Mouse (Mus musculus) erythroblast, embryonic 14.5 days (primary cell): ENCODE measurements around the gene Tmem170b. TPM values are rescaled to one million over a fixed set of nuclear protein-coding genes. Genes with fewer than 3 reads are reported as not detected.
"Not testable (repeated sequence)": the region's sequence is repeated elsewhere in the genome, so short reads cannot be mapped to it uniquely, and the experiment has no call there.

Experiments used
- H3K27me3 ChIP-seq: 2 replicates; pipeline ENCODE4 v1.6.1; 2012; ENCODE audit warnings: inconsistent platforms; ENCODE audit not compliant: control insufficient read depth
- H3K36me3 ChIP-seq: 2 replicates; pipeline ENCODE4 v1.6.1; 2012; ENCODE audit warnings: mild to moderate bottlenecking, inconsistent platforms; ENCODE audit not compliant: control insufficient read depth
- H3K4me1 ChIP-seq: 2 replicates; pipeline ENCODE4 v1.6.1; 2012; ENCODE audit warnings: inconsistent platforms; ENCODE audit not compliant: control insufficient read depth
- H3K4me3 ChIP-seq: replicated peaks from 2 replicates; pipeline ENCODE3; 2012; ENCODE audit warnings: moderate library complexity, mild to moderate bottlenecking, inconsistent platforms
- H3K9me3 ChIP-seq: 2 replicates; pipeline ENCODE4 v1.6.1; 2012; ENCODE audit warnings: low read length, inconsistent platforms, mixed read lengths; ENCODE audit not compliant: control insufficient read depth
- GATA1 ChIP-seq: IDR thresholded peaks from 2 replicates; pipeline ENCODE4 v1.6.1; 2012; ENCODE audit warnings: low read length, inconsistent platforms, mixed read lengths
- TAL1 ChIP-seq: IDR thresholded peaks from 3 replicates; pipeline ENCODE4 v1.6.1; 2012; ENCODE audit warnings: low read length, inconsistent platforms, mixed read lengths
- polyA plus RNA-seq: library from polyadenylated mRNA; stranded (reverse); fragments of >175 nt; gene quantifications from 2 replicates; pipeline ENCODE4 v1.2.3, GENCODE M21; 2012

Gene Tmem170b
- polyA plus RNA-seq, 1 experiment: 0.10 TPM

DNA sequence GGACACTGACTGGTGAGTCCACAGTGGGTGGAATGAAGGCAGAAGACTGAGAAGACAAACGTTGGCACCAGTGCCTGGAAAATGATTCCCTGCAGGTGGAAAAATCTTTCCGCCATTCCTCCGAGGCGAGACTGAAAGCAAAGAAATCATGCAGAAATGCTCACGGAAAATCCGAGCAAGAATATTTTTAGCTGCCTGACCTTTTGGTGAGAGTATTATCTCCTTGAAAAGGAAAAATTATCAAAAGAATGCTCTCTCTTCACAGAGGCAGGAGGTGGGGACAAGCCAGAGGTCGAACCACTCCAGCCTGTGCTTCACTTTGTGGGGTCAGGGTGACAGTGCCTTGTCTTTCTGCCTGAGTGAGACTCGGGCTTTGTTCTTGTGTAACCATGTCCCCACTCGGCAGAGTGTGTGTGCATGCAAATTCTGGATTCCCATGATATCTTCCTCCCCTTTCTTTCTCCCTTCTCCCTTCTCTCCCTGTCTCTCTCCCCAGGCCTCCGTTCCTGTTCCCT lies 49.9 kb downstream of the Tmem170b start:
- Histone ChIP-seq H3K4me3 (no peak overlapping the region), H3K36me3 (no peaks in the 10 kb centered on the region), H3K9me3 (no peaks in the 10 kb centered on the region), H3K4me1 (no peaks in the 10 kb centered on the region), H3K27me3 (no peaks in the 10 kb centered on the region)
- TF ChIP-seq TAL1 (no peak), GATA1 (no peak)

DNA sequence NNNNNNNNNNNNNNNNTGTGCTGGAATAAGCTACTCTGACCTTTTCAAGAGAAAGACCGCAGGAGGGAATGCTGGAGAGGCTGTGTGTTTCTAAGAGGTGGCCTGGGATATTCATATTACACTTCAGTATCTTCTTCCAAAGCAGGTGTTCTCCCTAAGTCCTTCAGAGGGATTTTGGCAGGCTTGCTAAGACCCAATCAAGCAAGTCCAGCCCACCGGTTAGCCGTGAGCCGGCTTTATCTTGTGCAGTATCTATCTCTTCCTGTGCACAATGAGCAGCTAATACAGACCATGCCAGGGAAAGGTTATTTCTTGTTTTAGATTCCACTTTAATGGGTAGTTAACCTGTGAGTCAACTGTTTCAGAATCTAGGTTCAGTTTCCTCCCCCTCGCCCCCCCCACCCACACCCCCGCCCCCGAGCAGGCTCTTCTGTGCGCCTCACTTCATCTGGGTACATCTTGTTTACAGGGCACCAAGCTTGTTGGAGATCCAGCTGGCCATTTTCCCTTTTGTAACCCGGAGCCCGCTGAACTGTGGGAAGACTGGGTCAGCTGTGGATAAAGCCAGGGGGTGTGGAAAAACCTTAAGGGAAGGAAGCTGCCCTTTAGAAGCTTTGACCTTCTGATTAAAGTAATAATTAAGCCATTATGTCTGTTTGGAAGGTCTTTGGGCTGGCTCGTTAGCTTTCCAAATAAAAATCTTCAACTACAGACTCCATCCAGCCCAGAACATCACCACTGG lies 54.5 kb downstream of the Tmem170b start:
- TF ChIP-seq GATA1: no peak
- TF ChIP-seq TAL1: no peak
- H3K36me3 ChIP-seq: no peaks in the 10 kb centered on the region
- no peaks in the 10 kb centered on the region for H3K9me3 ChIP-seq
- no peak overlapping the region for H3K4me3 ChIP-seq
- no peaks in the 10 kb centered on the region for H3K4me1 ChIP-seq
- H3K27me3 ChIP-seq: no peaks in the 10 kb centered on the region

DNA sequence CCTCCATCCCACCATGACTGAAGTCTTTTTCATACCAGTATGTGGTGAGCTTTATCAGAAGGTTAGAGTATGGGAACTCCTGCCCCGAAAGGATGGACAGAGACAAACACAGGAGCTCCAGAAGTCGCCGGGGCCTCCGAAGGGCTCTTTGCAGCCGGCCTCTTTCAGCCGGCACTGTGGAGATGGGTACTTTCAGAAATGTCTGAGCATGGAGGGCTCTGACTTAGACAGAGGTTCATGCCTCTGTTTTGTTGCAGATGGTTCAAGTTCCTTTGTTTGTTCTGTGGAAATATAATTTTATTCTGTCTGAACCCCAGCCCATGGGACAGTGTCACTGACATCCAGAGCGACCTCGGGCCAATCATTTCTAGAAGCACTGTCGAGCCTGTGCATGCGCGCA lies 55.4 kb downstream of the Tmem170b start:
- Histone ChIP-seq H3K4me3 (no peak overlapping the region), H3K27me3 (no peaks in the 10 kb centered on the region), H3K9me3 (no peaks in the 10 kb centered on the region), H3K4me1 (no peaks in the 10 kb centered on the region), H3K36me3 (no peaks in the 10 kb centered on the region)
- TF ChIP-seq TAL1 (no peak), GATA1 (no peak)

DNA sequence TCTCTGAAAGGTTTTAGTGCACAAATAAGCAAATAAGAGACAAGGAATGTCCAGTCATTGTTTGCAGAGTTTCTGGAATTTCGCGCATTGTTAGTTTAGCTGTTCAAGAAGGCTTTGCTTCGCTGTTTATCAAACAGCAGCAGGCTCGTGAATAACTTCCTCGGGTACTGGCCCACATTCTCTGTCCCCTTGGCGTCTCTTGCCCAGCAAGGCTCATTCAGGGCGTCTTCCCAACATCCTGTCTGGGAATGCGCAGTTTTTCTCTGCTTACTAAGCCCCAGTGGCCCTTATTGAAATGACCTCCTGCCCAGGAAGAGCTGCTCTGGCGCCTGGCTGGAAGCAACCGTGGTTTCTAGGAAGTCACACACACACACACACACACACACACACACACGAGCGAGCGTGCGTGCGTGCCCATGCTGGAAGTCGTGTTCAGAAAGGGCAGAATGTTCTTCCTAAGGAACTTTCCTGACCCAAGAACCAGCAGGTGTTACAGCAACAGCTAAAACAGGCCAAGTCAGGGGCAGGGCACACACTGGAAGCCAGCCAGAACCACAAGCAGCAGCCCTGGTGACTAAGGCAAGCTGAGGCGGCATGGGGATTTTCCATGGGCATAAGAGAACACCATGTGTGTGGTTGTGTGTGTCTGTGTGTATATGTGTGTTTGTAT lies 56.8 kb downstream of the Tmem170b start:
- Histone ChIP-seq H3K27me3 (no peaks in the 10 kb centered on the region), H3K9me3 (no peaks in the 10 kb centered on the region), H3K36me3 (no peaks in the 10 kb centered on the region), H3K4me1 (no peaks in the 10 kb centered on the region), H3K4me3 (no peak overlapping the region)
- no peak for TF ChIP-seq GATA1
- TF ChIP-seq TAL1: no peak

DNA sequence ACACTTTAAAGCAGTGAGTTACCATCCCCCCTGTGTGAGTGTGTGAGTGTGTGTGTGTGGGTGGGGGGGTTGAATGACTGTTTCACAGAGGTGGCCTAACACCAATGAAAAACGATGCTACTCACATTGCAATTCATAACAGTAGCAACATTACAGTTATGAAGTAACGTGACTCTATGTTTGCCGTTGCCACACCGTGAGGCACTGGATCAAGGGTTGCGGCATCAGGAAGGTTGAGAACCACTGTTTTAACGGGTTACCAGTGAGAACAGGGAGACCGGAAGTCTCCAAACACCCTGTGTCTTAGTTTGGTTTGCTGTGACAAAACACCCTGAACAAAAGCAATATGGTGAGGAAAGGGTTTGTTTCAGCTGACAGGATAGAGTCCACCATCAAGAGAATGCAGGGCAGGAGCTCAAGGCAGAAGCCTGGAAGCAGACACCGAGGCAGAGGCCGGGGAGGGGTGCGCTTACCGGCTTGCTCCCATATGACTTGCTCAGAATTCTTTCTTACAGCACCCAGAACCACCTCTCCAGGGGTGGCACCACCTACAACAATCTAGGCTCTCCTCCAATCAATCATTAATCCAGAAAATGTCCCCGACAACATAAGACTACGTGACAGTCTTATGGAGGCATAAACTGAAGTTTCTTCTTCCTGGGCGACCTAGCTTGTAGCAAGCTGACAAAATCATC lies 57.9 kb downstream of the Tmem170b start:
- Histone ChIP-seq H3K9me3 (no peaks in the 10 kb centered on the region), H3K36me3 (no peaks in the 10 kb centered on the region), H3K4me1 (no peaks in the 10 kb centered on the region), H3K27me3 (no peaks in the 10 kb centered on the region), H3K4me3 (no peak overlapping the region)
- TF ChIP-seq TAL1 (no peak), GATA1 (no peak)

DNA sequence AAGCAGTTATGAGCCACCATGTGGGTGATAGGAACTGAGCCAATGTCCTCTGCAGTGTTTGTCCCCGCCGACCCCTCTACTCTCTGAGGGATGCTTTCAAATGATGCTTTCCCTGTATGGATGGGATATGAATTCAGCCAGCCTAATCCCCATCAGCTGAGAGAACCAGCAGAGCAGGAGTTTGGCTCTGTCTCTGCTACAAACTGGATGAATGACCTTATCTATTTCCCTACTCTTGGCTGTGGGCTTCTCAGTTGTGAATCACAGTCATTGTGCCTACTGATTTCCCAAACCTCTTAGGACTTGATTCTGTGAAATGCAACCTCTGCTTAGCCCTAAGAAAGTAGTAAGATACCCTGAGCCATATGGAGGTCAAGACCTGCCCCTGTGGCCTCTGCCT lies 64.2 kb downstream of the Tmem170b start:
- no peaks in the 10 kb centered on the region for H3K9me3 ChIP-seq
- H3K4me1 ChIP-seq: no peaks in the 10 kb centered on the region
- no peak for TF ChIP-seq GATA1
- no peak; the same call in 2 of the 3 replicates for TF ChIP-seq TAL1
- no peaks in the 10 kb centered on the region for H3K27me3 ChIP-seq
- no peak overlapping the region for H3K4me3 ChIP-seq
- no peaks in the 10 kb centered on the region for H3K36me3 ChIP-seq

DNA sequence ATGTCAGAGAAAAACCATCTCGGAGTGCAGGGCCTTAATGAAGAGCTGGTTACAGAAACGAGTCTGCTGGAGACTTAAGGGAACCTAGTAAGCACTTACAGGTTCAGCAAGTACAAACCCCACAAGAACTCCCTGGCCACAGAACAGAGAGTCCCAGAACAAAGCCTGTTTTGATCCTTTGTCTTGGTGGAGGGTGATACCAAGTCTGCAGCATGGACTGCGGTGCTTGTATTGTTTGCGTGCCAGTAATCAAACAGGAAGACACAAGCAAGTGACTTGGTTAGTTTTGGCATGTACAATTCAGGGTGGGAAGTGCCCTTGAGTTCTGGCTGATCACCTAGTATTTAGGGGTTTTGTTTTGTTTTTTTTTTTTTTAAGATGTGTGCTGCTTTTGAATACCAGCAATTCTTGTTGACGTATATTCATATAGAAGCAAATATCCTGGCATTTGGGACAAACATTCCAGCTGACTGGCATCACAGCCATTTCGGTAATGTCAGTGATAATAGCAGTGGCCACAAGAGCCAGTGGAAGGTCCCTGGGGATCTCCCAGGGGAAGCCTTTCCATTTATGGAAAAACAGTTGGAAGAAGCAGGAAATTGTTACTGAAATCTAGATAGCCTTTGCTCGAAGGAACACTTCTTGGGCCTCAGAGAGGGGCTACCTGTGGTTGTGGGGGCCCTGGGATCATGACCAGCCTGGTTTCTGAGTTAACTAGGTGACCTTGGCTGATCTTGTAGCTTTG lies 64.9 kb downstream of the Tmem170b start:
- Histone ChIP-seq H3K4me1 (no peaks in the 10 kb centered on the region), H3K27me3 (no peaks in the 10 kb centered on the region), H3K4me3 (no peak overlapping the region), H3K36me3 (no peaks in the 10 kb centered on the region), H3K9me3 (no peaks in the 10 kb centered on the region)
- TF ChIP-seq GATA1 (no peak), TAL1 (no peak)

DNA sequence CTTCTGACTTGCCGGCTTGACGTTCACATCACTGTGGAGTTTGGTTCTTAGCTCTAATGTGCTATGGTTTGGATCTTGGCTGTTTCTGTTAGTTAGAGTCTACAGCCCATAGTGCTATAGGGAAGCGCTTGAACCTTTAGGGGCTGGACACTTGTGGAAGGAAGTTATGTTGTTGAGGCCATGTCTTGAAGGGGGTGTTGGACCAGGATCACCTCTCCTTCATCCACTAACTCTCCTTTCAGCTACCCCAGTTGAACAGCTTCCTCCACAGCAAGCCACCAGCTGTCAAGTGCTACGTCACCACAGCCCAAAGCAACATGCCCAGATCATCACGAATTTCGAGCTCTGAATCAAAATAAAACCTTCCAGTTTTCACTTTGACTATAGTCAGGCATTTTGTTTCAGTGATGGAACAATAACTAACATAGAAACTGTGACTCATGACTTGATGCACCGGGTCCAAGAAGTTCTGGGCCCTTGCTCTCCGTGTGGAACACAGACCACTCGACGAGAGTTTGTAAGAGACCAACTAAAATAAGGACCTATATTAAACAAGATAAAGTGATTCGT lies 65.5 kb downstream of the Tmem170b start:
- Histone ChIP-seq H3K9me3 (no peaks in the 10 kb centered on the region), H3K4me1 (no peaks in the 10 kb centered on the region), H3K36me3 (no peaks in the 10 kb centered on the region), H3K4me3 (no peak overlapping the region), H3K27me3 (no peaks in the 10 kb centered on the region)
- TF ChIP-seq TAL1 (no peak), GATA1 (no peak)

DNA sequence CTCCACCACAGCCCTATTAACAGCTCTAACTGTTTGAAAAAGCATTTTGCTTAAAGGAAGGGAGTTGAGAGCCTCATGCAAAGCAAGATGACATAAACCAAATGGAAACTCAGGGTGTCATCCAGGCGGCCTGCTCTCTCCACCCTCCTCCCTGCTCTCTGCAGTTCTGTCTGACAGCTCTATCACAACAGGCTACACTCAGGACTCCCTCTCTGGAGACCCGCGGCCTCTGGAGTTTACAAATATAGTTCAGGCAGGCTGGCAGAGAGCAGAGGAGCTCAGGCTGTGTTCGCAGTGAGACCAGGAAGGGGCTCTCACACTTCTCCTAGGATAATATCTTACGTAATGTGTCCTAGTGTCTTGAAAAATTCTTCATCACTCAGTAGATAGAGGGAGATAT lies 67.2 kb downstream of the Tmem170b start:
- not testable (repeated sequence) for H3K36me3 ChIP-seq, H3K4me3 ChIP-seq, H3K9me3 ChIP-seq, H3K4me1 ChIP-seq, H3K27me3 ChIP-seq
